Mouse (Mus musculus) E14TG2a.4 (cell line): ENCODE measurements around the gene Vmn1r18.

ENCODE experiments used
- CTCF ChIP-seq: conservative IDR thresholded peaks from 2 replicates; pipeline ENCODE4 v1.5.1; 2014; ENCODE audit warnings: low read length
- NANOG ChIP-seq: IDR thresholded peaks from 2 replicates; pipeline ENCODE4 v1.6.1; 2014; ENCODE audit warnings: borderline replicate concordance, low read length, mixed read lengths
- POU5F1 ChIP-seq: IDR thresholded peaks from 2 replicates; pipeline ENCODE4 v1.6.1; 2014; ENCODE audit warnings: low read length, borderline replicate concordance

DNA sequence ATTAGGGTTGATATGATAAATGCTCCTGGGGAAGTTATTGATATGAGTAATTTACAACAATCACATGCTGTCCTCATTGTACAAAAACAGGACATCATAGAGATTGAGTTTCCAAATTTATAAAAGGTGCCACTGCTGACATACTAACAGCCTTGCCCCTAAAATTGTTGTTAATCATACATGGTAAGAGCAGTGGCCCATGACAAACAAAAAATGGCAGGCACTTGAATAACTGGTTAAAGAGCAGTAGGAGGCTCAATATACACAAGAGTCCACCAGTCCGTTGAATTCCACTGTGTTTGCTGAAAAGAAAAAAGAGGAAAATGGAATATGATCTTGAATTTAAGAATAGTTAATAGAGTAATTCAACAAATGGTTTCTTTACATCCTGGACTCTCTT, 28.1 kb downstream of the Vmn1r18 start:
- no peak for TF ChIP-seq CTCF
- TF ChIP-seq POU5F1: no peak
- no peak for TF ChIP-seq NANOG
